Mouse (Mus musculus) G1E-ER4 (cell line): ENCODE data around the gene Pdhx. TPM values are rescaled to one million over a fixed set of nuclear protein-coding genes. Genes with fewer than 3 reads are reported as not detected.

ENCODE experiments used
- GATA1 ChIP-seq: IDR thresholded peaks from one replicate; pipeline ENCODE4 v1.8.0; 2012; ENCODE audit warnings: low read length, inconsistent platforms
- polyA plus RNA-seq: library from polyadenylated mRNA; stranded (reverse); fragments of >175 nt; gene quantifications from 2 replicates; pipeline ENCODE4 v1.2.3, GENCODE M21; 2012

Pdhx gene
- polyA plus RNA-seq, 1 experiment = 3.7 TPM

DNA sequence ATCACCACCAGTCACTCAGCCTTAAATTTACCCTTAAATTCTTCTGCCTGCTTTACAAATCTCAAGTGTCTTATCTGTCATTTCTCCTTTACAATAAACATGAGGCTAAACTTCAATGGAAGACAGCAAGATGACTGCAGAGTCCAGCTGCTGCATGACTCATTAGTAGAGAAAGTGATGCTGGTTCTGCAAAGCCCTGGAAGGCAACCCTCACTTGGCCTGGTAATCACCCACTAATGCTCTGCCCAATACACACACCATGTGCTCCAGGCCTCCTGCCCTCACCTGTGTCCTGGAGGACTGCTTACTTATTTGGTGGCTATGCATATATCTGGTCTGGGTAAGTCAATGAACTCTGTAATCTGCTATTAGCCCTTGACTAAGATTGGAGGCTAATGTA is 57.2 kb downstream of the Pdhx start:
- no peak for TF ChIP-seq GATA1

DNA sequence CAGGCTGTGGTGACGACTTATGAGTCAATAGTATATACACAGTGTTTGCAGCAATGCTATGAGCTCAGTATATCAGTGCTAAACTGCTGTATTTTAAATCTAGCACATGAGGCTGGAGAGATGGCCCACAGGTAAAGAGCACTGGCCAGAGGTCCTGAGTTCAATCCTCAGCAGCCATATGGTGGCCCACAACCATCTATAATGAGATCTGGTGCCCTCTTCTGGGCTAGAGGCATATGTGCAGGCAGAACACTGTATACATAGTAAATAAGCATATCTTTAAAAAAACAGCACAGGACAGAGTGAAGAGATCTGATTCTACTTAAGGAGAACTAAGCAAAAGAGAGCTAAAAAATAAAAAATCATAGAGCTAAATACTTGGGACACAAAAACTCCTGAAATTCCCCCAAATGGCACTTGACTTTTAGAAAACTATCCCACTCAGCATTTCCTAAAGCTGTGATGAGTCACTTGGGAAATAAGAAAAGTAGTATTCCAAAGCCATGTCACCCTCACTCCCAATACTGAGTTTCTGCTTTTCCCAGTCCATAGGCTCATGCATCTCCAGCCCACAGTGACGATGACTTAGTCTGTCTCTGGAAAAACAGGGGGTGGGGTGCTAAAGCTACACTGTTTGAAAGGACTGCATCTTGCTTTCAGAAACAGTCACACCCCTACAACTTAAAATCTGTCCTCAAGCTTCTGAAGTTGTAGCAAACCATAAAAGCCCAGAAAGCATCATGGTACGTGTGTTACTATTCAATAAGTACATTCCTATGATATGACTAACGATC is 60.3 kb downstream of the Pdhx start:
- TF ChIP-seq GATA1 = no peak

GRCm38 (mm10) chr2:103008221-103008620 is 65.1 kb downstream of the Pdhx start:
- TF ChIP-seq GATA1 = no peak

- TF ChIP-seq GATA1 = no peak
Observed at GRCm38 (mm10) chr2:103004599-103004998, 68.7 kb downstream of the Pdhx start.

- TF ChIP-seq GATA1 = no peak
Observed at GRCm38 (mm10) chr2:102999153-102999575, 74.1 kb downstream of the Pdhx start.

GRCm38 (mm10) chr2:102998356-102998755 is 75.0 kb downstream of the Pdhx start:
- TF ChIP-seq GATA1 = no peak

GRCm38 (mm10) chr2:102997874-102998273 is 75.4 kb downstream of the Pdhx start:
- no peak for TF ChIP-seq GATA1

- no peak for TF ChIP-seq GATA1
Observed at GRCm38 (mm10) chr2:102993841-102994607, 79.3 kb downstream of the Pdhx start.

DNA sequence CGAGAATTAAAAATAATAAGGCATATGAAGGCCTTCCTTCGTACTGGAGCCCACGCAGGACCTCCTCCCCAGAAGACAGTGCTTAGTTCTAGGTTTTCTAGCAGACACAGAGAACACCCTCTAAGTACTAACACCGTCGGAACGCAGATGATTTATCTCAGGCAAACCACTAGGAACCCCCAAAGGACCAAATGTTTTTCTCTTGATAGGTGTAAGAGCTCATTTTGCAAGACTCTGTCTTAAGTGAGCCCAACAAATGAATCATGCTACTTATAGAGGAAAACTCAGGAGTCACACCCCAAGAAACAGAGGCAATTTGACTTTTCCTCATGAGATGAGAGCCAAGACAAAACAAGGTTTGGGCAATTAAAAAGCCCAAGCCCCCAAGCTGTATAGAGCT is 80.9 kb downstream of the Pdhx start:
- no peak for TF ChIP-seq GATA1

- TF ChIP-seq GATA1 = no peak
Observed at GRCm38 (mm10) chr2:102990301-102990702, 83.0 kb downstream of the Pdhx start.

- no peak for TF ChIP-seq GATA1
Observed at GRCm38 (mm10) chr2:102989446-102989845, 83.9 kb downstream of the Pdhx start.

GRCm38 (mm10) chr2:102987708-102988010 is 85.7 kb downstream of the Pdhx start:
- no peak for TF ChIP-seq GATA1

DNA sequence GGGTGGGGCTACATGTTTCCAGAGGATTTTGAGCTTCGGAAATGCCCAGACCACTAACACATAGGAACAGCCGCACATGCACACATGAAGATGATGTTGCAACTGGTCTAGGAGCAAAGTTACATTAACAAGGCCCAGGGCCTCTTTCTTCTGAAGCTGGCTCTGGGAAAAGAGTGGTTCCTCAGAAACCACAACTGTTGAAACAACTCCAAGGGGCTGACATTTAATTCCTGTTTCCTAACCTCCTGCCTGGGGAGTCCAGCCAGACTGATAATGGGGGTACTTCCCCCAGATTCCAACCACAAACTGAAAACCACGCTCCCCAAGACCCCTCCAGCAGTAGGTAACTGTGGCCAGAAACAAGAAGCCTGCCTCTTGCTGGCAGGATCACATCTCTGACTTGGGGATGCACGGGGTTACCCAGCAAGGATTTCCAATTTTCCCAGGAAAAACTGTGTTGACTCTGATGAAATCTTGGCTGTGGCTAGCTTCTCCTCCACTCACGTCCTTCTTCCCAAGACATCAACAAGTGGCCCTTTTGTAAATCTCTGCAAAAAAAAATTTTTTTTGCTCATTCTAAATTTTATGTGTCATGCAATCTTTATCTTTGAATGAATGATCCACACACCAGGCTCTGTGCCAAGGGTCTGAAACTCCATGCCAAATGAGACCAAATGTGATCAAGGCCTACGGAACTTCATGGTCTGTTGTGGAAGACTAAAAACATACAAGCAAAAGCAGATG is 86.2 kb downstream of the Pdhx start:
- TF ChIP-seq GATA1 = no peak

- no peak for TF ChIP-seq GATA1
Observed at GRCm38 (mm10) chr2:102986424-102986823, 86.9 kb downstream of the Pdhx start.

DNA sequence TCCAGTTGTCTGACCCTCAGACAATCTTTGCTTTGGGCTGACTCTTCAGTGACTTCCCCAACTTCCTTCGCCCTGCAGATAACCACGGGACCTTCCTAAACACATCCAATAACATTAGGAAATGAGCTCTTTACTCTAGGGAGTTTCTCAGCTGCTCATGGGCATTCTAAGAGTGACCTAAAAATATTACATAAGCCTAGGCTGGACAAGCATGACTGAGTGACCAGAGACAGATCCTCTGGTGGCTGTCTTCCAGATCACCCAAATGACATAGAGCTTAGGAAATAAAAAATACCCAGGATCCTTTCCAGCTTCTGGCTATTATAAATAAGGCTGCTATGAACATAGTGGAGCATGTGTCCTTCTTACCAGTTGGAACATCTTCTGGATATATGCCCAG is 90.5 kb downstream of the Pdhx start:
- TF ChIP-seq GATA1 = no peak
